Mouse (Mus musculus) 3134 (cell line): ENCODE results near the gene Mex3d.

Source experiments
- DNase-seq: peaks from one replicate; pipeline ENCODE4 v3.0.0-alpha.2; 2011; ENCODE audit warnings: low spot score; ENCODE audit not compliant: insufficient read length; ENCODE audit errors: extremely low read depth

Mex3d gene

GRCm38 (mm10) chr10:80386735-80387471 lies 556 bp downstream of the Mex3d start:
- DNase-seq = no peak

- peak; percentile 73 for DNase-seq
Measured at GRCm38 (mm10) chr10:80385811-80386734, 1.4 kb downstream of the Mex3d start.

GRCm38 (mm10) chr10:80385310-80385709 lies 2.1 kb downstream of the Mex3d start:
- DNase-seq = no peak

- DNase-seq = no peak
Measured at GRCm38 (mm10) chr10:80384709-80385108, 2.8 kb downstream of the Mex3d start.

- no peak for DNase-seq
Measured at GRCm38 (mm10) chr10:80384115-80384639, 3.3 kb downstream of the Mex3d start.

GRCm38 (mm10) chr10:80383431-80383830 lies 4.0 kb downstream of the Mex3d start:
- DNase-seq = no peak

GRCm38 (mm10) chr10:80382641-80383365 lies 4.7 kb downstream of the Mex3d start:
- DNase-seq = no peak

- DNase-seq = no peak
Measured at GRCm38 (mm10) chr10:80377716-80378115, 9.7 kb downstream of the Mex3d start.

GRCm38 (mm10) chr10:80376160-80376559 lies 11.3 kb downstream of the Mex3d start:
- DNase-seq = peak; percentile 55

GRCm38 (mm10) chr10:80374063-80374462 lies 13.4 kb downstream of the Mex3d start:
- DNase-seq = no peak

- DNase-seq = no peak
Measured at GRCm38 (mm10) chr10:80372706-80373105, 14.8 kb downstream of the Mex3d start.

- DNase-seq = no peak
Measured at GRCm38 (mm10) chr10:80371983-80372382, 15.5 kb downstream of the Mex3d start.

- DNase-seq = no peak
Measured at GRCm38 (mm10) chr10:80371411-80371966, 16.0 kb downstream of the Mex3d start.

GRCm38 (mm10) chr10:80369995-80370747 lies 17.3 kb downstream of the Mex3d start:
- no peak for DNase-seq

- no peak for DNase-seq
Measured at GRCm38 (mm10) chr10:80368392-80368791, 19.1 kb downstream of the Mex3d start.

GRCm38 (mm10) chr10:80367954-80368353 lies 19.5 kb downstream of the Mex3d start:
- DNase-seq = no peak

- DNase-seq = no peak
Measured at GRCm38 (mm10) chr10:80365736-80366135, 21.7 kb downstream of the Mex3d start.

GRCm38 (mm10) chr10:80363734-80364133 lies 23.7 kb downstream of the Mex3d start:
- DNase-seq = no peak

- no peak for DNase-seq
Measured at GRCm38 (mm10) chr10:80357994-80358639, 29.3 kb downstream of the Mex3d start.
